Mouse (Mus musculus): ENCODE results near the gene Samd13.

Samd13 gene

DNA sequence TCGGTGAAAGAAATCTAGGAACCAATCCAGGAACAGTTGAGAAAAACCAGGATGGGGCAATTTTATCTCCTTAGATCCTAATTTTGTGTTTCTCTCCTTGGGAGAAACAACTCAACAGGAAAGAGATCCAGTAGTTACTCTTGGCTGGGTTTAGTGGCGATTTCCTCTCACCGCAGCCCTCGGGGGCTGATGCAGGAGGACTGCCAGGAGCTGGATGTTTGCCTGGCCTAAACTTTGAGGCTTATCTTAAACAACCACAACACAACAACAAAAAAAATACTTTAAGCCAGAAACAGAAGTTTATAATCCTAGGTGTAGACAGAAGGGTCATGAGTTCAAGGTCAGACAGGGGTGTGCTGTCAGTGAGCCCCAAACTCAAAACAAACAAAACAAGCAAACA, 73.6 kb downstream of the Samd13 start:
- no peak for DNase-seq (ENCODE audit: low spot score)

DNA sequence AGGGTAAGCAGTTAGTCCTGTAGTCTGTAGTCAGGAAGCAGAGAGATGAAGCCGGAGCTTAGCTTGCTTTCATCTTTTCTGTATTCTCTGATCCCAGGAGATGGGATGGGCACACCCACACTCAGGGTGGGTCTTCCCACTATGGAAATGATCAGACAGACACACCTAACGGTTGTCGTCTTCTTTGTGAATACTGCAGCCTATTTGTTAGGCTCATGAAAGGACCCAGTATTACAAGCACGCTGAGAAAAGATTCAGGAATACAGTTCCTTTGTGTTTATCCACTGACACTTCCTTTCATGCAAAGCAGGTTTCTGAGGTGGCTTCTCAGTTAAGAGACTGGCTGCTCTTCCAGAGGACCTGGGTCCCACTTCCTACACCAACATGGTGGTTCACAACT, 74.1 kb downstream of the Samd13 start:
- no peak for DNase-seq (ENCODE audit: low spot score)

DNA sequence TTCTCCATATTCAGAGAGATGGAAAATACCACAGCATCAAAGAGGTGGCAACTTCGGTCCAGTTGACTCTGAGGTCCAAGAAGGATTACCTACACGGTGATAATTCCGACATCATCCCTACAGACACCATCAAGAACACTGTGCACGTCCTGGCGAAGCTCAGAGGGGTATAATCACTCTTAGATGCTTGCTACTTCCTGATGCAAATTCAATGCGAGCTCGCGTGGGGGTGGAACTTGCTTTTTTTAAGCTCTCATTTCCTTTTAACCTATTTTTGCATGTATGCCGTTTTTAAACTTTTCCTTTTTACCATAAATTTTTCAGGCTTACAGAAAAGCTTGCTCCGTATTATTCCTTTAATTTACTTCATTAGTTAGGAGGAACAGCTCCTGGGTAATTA, 75.1 kb downstream of the Samd13 start:
- no peak for DNase-seq (ENCODE audit: low spot score)

DNA sequence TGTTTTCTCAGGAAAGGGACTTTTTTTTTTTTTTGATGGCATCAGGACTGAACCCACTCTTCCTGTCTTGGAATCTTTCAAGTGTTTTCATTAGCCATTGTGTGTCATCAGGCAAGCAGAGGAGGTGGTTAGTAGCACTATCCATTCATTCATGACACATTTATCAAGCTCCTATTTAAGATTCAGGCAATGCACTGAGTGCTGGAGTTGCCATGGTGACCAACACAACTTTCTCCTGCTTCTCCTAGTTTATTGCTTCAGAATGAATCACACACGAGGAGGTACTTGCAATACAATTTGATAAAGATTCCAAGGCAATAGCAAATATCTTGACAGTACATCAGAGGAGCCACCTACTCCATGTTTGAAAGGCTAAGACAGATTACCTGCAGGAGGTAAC, 78.0 kb downstream of the Samd13 start:
- DNase-seq (ENCODE audit: low spot score), result no peak

DNA sequence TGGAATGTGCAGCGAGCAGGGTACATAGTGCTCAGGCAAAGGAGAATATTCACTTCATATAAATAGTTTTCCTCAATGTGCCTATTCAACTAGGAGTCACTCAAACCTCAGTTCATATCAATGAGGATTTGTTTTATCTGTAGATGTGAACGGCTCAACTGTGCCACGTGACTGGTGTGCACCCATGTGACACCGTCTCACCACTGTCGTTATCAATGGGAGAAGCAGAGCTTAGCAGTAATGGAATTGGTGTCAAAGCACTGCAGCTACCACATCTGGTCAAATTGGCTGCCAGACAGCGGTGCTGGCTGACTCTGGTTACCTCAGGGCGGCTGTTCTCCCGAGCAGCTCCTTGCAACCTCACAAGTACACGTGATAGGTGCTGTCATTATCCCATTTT, 80.7 kb downstream of the Samd13 start:
- no peak for DNase-seq (ENCODE audit: low spot score)

DNA sequence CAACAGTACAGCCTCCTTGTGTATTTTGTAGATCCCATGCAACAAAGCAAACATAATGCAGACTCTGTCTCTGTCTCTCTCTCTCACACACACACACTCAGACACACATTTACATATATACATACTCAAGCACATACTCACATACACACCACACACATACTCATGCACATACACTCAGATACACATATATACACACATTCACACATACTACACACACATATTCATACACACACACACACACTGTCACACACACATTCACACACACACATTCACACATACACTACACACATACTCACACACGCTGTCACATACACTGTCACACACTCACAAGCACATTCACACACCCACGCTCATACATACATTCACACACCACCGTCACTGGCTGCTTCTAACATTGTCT, 82.9 kb downstream of the Samd13 start:
- DNase-seq (ENCODE audit: low spot score), result no peak

DNA sequence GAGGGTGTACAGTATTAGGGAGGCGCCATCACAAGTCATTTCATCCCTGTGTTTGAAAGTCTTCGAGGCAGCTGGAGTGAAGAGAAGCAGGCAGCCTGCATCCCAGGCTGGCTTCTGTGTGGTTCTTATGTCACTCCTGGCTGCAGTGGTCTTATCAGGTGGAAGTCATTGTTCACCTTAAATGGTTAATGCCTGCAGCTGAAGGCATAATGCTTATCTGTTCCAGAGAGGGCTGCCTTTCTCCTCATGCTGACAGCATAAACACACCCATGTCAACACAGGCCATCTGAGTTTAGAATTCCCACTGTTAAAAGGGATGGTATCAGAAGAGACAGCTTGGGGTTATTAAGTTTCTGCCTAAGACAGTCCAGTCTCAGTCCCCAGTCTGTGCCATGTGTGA, 84.2 kb downstream of the Samd13 start:
- no peak for DNase-seq (ENCODE audit: low spot score)

DNA sequence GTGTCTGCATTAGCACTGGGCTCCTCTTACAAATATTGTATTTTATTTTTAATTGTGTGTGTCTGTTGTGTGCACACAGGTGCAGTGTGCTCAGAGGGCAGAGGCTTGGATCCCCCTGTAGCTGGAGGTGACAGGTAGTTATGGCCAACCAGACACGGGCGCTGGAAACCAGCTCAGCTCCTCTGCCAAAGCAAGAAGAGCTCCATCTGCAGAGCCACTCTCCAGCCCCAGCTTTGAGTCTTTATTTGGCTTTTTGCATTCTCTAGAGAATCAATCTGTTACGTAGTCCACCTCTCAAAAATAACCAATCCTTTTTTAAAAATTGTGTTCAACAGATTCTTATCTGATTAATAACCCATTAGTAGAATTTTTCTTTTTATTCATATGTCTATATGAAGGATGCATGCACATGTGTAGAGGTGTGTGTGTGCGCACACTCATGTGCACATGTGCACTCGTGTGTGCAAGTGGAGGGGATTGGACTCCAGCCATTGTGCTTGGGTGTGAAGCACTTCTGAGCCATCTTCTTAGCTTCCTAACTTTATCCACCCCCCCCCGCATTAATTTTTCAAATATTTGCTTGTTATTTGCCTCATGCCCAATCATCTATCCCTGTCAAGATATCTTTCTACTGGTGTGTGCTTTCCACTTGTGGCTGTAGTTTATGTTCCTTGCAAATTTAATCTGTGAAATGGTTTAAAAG, 86.0 kb downstream of the Samd13 start:
- DNase-seq (ENCODE audit: low spot score), result no peak

DNA sequence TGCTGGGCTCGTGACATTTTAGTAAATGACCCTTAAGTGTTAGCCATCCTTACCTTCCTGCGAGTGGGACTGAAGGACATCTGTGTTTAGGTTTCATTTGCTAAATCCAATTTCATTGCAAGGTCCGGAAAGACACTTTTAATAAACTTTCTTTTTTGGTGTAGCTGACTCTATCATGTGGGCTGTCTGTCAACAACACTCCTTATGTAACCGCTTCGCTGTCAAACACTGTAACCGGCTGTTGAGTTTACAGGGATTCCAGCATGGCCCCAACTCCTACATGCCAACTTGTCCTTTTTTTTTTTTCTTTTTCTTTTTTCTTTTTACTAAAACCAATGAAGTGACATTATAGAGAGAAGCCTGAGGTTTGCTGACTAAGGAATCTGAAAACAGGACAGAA, 87.0 kb downstream of the Samd13 start:
- DNase-seq (ENCODE audit: low spot score), result no peak

DNA sequence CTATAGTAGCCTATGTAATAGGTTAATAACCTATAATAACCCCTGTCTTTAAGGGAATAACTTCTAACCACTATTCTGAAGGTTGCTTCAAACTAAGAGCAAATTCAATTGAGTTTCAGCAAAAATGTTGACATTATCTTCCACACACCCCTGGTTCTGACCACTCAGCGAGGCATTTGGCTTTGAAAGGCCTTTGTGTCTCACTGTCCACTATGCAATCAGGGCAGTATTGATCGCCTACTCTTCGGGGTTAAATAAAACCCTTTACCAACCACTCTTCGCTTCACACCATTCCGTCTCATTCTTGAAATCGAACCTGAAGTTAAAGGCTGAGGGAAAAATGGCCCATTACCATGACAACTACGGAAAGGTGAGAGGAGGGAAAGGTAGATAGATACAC, 88.5 kb downstream of the Samd13 start:
- DNase-seq (ENCODE audit: low spot score), result no peak

DNA sequence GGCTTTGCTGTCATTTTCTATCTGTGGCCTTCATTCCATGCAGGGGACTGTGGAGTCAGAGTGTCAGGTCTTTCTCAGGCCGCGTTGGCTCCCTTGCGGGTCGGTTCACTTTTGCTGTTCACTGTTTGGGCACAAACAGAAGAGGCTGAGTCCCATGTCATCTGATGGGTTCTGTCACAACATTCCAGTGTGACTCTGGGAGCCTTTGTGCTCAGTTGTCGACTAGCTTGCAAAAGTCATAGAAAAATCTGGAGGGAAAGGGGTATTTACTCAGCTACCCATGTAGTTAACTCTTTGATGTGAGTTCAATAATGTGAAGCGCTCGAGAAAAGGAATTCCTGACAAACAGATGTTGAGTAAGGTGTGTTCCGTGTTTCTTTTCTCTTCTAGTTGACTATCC, 89.0 kb downstream of the Samd13 start:
- no peak for DNase-seq (ENCODE audit: low spot score)

DNA sequence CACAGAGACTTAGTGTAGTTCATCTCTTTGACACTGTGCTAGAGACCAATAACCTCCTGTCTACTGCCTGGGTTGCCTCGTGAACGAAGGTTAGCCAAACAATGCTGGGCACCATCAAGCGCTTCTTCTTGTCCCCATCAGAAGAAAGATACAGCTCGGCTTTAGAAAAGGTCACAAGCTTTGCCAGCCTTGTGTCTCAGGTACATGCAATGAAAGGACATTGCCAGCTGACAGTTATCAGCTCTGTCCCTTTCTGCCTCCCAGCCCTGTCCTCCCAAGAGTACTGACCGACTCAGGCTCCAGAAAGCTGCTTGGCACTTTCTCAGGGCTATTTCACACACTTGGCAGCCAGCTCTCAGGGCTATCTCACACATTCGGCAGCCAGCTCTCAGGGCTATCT, 90.0 kb downstream of the Samd13 start:
- no peak for DNase-seq (ENCODE audit: low spot score)
